Mouse (Mus musculus) stomach, embryonic 16.5 days (tissue): Measurements from ENCODE around the gene Mtx2. TPM values are rescaled to one million over a fixed set of nuclear protein-coding genes. Genes with fewer than 3 reads are reported as not detected.

ENCODE experiments used
- ATAC-seq: fragments of 200-750 bp; cut with Nextera tagmentation; 2 replicates; pipeline ENCODE4 v1.8.0; 2017; ENCODE audit warnings: moderate number of reproducible peaks, moderate TSS enrichment; ENCODE audit not compliant: insufficient read depth, low FRiP score
- H3K27ac ChIP-seq: fragments of 300-500 bp; sonication (generic); 2 replicates; pipeline ENCODE4 v1.5.1; 2014; ENCODE audit warnings: low read length
- H3K27me3 ChIP-seq: fragments of 300-500 bp; sonication (generic); 2 replicates; pipeline ENCODE4 v1.6.1; 2014; ENCODE audit warnings: low read length, control low read depth, mixed read lengths; ENCODE audit not compliant: control insufficient read depth, insufficient read depth
- H3K36me3 ChIP-seq: fragments of 300-500 bp; sonication (generic); 2 replicates; pipeline ENCODE4 v1.6.1; 2014; ENCODE audit warnings: low read length; ENCODE audit not compliant: control insufficient read depth, insufficient read depth
- H3K4me1 ChIP-seq: fragments of 300-500 bp; sonication (generic); 2 replicates; pipeline ENCODE4 v1.6.1; 2014; ENCODE audit warnings: low read length, control low read depth, mixed read lengths; ENCODE audit not compliant: control insufficient read depth, insufficient read depth
- H3K4me2 ChIP-seq: fragments of 300-500 bp; sonication (generic); 2 replicates; pipeline ENCODE4 v1.6.1; 2014; ENCODE audit warnings: low read depth, low read length, mixed read lengths
- H3K4me3 ChIP-seq: fragments of 300-500 bp; sonication (generic); replicated peaks from 2 replicates; pipeline ENCODE4 v1.5.1; 2014; ENCODE audit warnings: mild to moderate bottlenecking, low read length
- H3K9ac ChIP-seq: fragments of 300-500 bp; sonication (generic); 2 replicates; pipeline ENCODE4 v1.6.1; 2014; ENCODE audit warnings: low read length
- H3K9me3 ChIP-seq: fragments of 300-500 bp; sonication (generic); replicated peaks from 2 replicates; pipeline ENCODE4 v1.6.1; 2016; ENCODE audit warnings: low read length, control low read depth; ENCODE audit not compliant: control insufficient read depth
- WGBS: fragments of 180-500 bp; shearing (Covaris S2); extraction: QIAGEN DNeasy Blood & Tissue Kit; methylation state at CpG from one replicate; pipeline ENCODE4 v1.1.7; 2014; 5-methylcytosine and 5-hydroxymethylcytosine counted together
- polyA plus RNA-seq: library from polyadenylated mRNA; unstranded; fragments of >200 nt; fragmentation: Nextera tagmentation; extraction: Ambion mirVana; gene quantifications from 2 replicates; pipeline ENCODE4 v1.2.1, GENCODE M21; 2015

Mtx2 gene
- polyA plus RNA-seq, 1 experiment from 2014 or later, result 93.0 TPM

DNA sequence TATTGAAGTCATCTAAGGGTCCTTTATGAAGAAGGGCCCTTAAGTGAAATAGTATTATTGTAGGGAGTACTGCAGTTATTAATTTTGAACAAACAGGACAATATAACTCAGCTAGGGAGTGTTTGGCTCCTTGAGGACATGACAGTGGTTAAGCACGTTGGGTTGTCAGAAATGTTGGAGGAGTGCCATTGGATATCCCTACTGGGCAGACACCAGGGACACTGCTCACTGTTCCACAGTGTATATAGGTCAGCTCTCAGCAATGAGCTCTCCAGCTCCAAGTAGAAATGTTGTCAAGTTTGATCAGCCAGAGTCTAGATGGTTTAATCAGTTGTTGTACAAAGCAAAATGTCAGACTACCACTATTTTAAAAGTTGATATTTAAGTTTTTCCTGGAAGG lies 24.4 kb downstream of the Mtx2 start:
- 46% methylated on average over 1 of the region's 1 CpGs for WGBS
- Histone ChIP-seq H3K4me1 (no peaks in the 10 kb centered on the region), H3K27ac (no peak overlapping the region), H3K36me3 (no peaks in the 10 kb centered on the region), H3K27me3 (no peaks in the 10 kb centered on the region), H3K9ac (no peak overlapping the region), H3K4me3 (no peak overlapping the region), H3K9me3 (no peaks in the 10 kb centered on the region), H3K4me2 (no peak overlapping the region)
- ATAC-seq, result no peak

DNA sequence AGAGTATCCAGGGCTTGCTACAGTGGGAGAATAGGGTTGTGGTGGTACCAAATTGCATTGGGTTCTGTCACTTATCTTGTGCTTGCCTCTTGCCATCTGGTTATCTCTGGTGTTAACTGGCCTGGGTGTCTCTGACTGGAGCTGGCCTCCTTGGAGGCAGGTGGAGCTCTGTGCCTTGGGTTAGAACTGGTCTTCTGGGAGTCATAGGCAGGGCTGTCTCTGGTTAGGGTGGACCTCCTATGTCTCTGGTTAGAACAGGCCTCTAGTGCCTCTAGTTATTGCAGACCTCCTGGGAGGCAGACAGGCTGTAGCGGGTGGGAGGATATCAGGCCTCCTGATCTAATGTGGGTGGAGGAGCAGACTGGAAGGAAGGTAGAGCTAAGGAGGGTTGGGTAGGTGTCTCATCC lies 36.5 kb downstream of the Mtx2 start:
- Histone ChIP-seq H3K4me1 (no peaks in the 10 kb centered on the region), H3K36me3 (peaks cover 4% of the 10 kb centered on the region; the same call in 1 of the 2 replicates), H3K27ac (no peak overlapping the region), H3K27me3 (no peaks in the 10 kb centered on the region), H3K4me2 (no peak overlapping the region), H3K4me3 (no peak overlapping the region), H3K9me3 (peaks cover 6% of the 10 kb centered on the region; the same call in 1 of the 2 replicates), H3K9ac (no peak overlapping the region)
- 88% methylated on average over 1 of the region's 1 CpGs for WGBS
- ATAC-seq, result no peak

DNA sequence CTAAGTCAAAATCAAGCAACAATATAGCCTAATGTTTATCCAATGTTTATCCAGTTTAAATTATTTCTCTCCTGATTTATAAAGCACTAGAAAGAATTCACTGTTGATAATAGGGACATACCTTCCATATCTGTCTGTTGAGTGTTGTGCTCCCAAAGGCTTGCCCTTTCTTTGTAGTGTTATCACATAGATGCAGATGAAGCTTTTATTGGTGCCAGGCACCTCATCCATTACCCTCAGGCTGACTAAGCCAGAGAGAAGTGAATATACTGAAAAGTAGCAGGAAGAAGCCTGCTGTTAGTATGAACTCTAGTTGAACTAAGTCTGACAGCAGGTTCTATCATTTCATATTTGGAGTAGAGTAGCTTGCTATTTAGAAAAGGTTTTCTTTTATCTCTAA lies 39.8 kb downstream of the Mtx2 start:
- ATAC-seq, result no peak
- H3K9ac ChIP-seq, result no peak overlapping the region
- H3K27me3 ChIP-seq, result no peaks in the 10 kb centered on the region
- H3K4me2 ChIP-seq, result no peak overlapping the region
- peaks cover 6% of the 10 kb centered on the region; the same call in 1 of the 2 replicates for H3K9me3 ChIP-seq
- H3K4me1 ChIP-seq, result no peaks in the 10 kb centered on the region
- H3K27ac ChIP-seq, result no peak overlapping the region
- H3K36me3 ChIP-seq, result peaks cover 7% of the 10 kb centered on the region; the same call in 1 of the 2 replicates
- H3K4me3 ChIP-seq, result no peak overlapping the region

DNA sequence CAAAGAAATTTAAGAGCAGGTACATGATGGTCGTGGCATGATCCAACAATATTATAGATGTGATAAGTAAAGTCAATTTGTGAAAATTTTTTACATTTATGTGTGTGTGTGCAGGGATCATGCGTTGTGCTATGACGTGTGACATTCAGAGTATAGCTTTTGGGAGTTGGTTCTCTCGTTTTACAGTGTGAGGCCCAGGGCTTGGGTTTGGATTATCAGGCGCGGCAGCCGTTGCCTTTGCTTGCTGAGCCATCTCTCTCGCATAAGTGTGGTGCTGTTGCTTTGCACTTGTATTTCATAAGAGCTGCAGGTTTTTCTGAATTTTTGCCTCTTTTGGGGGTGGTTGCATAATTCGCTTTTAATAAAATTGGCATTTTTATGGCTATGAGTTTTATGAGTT lies 48.4 kb downstream of the Mtx2 start:
- no peak overlapping the region for H3K9ac ChIP-seq
- H3K4me2 ChIP-seq, result no peak overlapping the region
- H3K27me3 ChIP-seq, result no peaks in the 10 kb centered on the region
- no peaks in the 10 kb centered on the region for H3K4me1 ChIP-seq
- no peaks in the 10 kb centered on the region for H3K9me3 ChIP-seq
- no peak overlapping the region for H3K27ac ChIP-seq
- no peak overlapping the region for H3K4me3 ChIP-seq
- H3K36me3 ChIP-seq, result peaks cover 12% of the 10 kb centered on the region; the same call in 1 of the 2 replicates
- WGBS, result 92% methylated on average over 9 of the region's 9 CpGs
- ATAC-seq, result no peak

DNA sequence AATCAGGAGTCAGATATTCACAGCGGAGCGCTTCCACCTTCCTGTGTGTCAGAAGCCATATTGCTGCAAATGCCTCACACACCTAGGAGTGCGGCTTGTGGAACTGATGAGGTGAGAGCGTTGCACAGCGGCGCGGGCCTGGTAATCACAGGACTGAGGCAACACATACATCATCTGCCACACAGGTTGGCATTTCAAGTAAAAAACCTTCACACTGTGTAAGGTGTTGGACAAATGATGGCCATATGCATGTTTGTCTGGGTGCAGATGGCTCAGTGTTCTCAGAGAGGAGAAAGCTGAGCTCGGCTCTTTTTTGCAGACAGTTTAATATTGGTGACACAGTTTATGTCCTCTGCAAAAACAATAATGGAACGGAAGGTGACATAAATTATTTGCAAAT lies 58.8 kb downstream of the Mtx2 start:
- 91% methylated on average over 9 of the region's 9 CpGs for WGBS
- ATAC-seq, result no peak

DNA sequence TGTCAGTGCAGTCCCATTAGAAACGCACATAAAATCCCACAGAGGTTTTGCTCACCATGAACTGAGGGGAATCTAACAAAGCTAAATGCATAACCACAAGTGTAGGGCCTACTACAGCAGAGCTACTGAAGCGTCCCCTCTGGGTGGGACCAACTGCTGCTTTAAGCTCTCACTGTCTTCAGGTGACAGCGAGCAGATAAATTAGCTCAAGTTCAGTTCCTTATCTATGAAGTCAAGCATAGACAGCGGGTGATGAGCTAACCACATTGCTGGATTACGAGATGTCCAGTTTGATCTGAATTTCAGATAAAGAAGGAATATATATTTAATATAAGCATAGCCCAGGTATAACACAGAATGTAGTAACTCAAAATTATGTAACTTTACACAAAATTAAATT lies 66.3 kb downstream of the Mtx2 start:
- Histone ChIP-seq H3K4me1 (no peaks in the 10 kb centered on the region), H3K9ac (no peak overlapping the region), H3K27ac (no peak overlapping the region), H3K36me3 (no peaks in the 10 kb centered on the region), H3K4me2 (no peak overlapping the region), H3K9me3 (no peaks in the 10 kb centered on the region), H3K4me3 (no peak overlapping the region), H3K27me3 (no peaks in the 10 kb centered on the region)
- no peak for ATAC-seq
- WGBS, result 71% methylated on average over 5 of the region's 5 CpGs

More for the DNA sequence above, 58.8 kb downstream of the Mtx2 start:
- Histone ChIP-seq H3K9ac (no peak overlapping the region), H3K36me3 (no peaks in the 10 kb centered on the region), H3K4me3 (no peak overlapping the region), H3K4me2 (no peak overlapping the region), H3K27ac (no peak overlapping the region), H3K4me1 (no peaks in the 10 kb centered on the region), H3K9me3 (no peaks in the 10 kb centered on the region), H3K27me3 (no peaks in the 10 kb centered on the region)

DNA sequence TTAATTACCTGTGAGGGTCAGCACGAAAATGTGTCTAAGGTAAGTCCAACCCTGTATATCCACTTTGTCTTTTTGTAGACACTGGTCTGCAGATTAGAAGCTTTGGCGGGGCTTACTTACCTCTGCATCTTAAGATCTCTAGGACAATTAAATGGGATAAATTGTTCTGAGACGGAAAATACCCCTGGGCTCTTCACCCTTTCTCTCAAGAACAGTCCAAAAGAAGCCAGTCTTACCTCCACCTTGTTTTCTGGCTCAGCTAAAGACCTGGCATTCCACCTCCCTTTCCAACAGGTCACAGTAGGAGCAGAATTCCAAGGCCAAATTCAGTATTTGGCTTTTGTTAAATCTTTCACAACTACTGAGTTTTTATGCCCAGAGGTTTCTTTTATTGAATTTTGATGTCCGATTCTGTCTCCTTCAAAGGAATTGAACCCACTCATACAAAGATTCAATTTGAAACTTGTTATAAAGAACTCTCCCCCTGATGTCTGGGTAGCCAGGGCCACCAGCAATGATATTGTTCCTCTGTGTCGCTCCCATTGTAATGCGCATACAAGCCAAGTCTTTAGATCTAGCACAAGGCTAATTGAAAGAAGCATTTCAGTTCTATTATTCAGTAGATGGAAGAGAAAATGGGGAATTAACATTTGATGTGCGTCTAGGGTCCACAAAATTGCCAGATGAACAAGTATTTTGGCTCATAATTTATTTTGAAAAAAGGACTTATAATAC lies 67.4 kb downstream of the Mtx2 start:
- ATAC-seq, result no peak
- Histone ChIP-seq H3K9ac (no peak overlapping the region), H3K9me3 (no peaks in the 10 kb centered on the region)

DNA sequence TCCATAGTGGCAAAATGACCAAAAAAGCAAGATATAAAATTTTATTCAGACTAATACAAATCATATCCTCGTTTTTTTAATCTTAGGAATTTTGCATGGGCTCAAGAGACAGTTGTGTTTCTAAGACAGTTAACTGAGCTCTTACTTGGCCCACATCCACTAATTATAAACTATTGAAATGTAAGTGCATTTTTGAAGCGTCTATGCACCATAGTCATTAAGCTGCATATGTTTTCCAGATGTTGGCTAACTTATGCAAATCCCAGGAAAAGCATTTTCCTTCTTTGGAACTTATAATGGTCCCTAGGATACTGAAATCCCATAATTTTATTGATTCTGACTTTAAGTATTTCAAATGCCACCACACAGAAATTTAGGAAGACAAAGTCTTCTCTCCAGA lies 68.5 kb downstream of the Mtx2 start:
- H3K36me3 ChIP-seq, result no peaks in the 10 kb centered on the region

More for the DNA sequence above, 67.4 kb downstream of the Mtx2 start:
- no peak overlapping the region for H3K4me3 ChIP-seq
- no peaks in the 10 kb centered on the region for H3K4me1 ChIP-seq
- no peaks in the 10 kb centered on the region for H3K27me3 ChIP-seq
- H3K4me2 ChIP-seq, result no peak overlapping the region
- no peaks in the 10 kb centered on the region for H3K36me3 ChIP-seq
- WGBS, result 88% methylated on average over 7 of the region's 7 CpGs
- H3K27ac ChIP-seq, result no peak overlapping the region

DNA sequence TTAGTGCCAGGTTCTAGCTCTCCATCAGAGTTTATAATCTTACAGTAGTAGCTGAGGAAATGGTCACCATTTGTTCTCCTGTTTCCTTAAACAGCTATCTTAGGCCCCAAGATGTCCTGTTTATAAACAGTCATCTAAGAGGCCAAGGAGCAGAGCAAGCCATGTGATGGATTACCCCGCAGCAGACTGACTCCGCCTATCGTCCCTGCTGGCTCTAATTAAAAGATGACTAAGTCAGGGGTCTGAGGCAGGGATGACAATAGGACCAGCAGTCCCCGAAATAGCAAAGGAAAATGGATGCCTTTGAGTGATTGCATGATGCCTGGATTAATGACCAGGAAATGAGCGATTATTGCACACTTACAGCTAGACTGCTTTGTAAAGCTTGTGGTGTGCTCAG lies 74.4 kb downstream of the Mtx2 start:
- 29% methylated on average over 5 of the region's 5 CpGs for WGBS
- Histone ChIP-seq H3K27me3 (no peaks in the 10 kb centered on the region), H3K27ac (peak overlapping the region; percentile 38), H3K4me2 (no peak overlapping the region), H3K9me3 (no peaks in the 10 kb centered on the region), H3K4me1 (peaks cover 6% of the 10 kb centered on the region; the same call in 1 of the 2 replicates), H3K9ac (no peak overlapping the region), H3K36me3 (no peaks in the 10 kb centered on the region), H3K4me3 (no peak overlapping the region)
- peak; percentile 64; the same call in 1 of the 2 replicates for ATAC-seq

More for the DNA sequence above, 68.5 kb downstream of the Mtx2 start:
- H3K9ac ChIP-seq, result no peak overlapping the region
- no peaks in the 10 kb centered on the region for H3K9me3 ChIP-seq
- H3K4me1 ChIP-seq, result no peaks in the 10 kb centered on the region
- H3K4me3 ChIP-seq, result no peak overlapping the region
- H3K27me3 ChIP-seq, result no peaks in the 10 kb centered on the region
- no peak overlapping the region for H3K4me2 ChIP-seq
- no peak overlapping the region for H3K27ac ChIP-seq
- WGBS, result 43% methylated on average over 2 of the region's 2 CpGs
- no peak; the same call in 1 of the 2 replicates for ATAC-seq
